ENCODE assay signal across 17 mouse cellular contexts in the genomic region with DNA sequence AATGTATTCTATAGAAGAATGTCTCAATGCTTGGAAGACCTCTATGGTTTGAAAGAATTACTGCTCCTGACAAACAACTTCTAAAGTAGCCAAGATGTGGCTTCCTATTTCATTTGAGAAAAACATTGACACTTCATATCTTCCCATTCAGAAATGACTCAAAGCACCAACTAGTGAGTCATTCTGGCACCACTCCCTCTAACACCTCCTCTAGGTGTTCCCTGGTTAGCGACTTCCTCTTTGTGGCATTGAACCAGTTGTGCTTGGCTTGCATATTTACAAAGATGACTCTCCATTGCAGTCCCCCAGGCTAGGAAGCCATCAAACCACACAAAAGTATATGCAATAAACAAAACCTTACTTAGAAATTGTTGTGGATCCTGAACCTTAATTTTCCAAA. TPM values are rescaled to one million over a fixed set of nuclear protein-coding genes. Genes with fewer than 3 reads are reported as not detected.
DNase-seq lines count a peak whose midpoint lies in the region; ATAC-seq and TF ChIP-seq lines count a peak whose summit lies in the region.
"Had no signal": no experiment of that assay in that cellular context is flagged by ENCODE, and none has a peak within 500 bp of the region (broad histone marks: within the 10 kb centered on the region; RNA-seq: fewer than 3 reads in every experiment).

No protein-coding gene starts in this region.

- no peaks in the 10 kb centered on the region for H3K9me3 ChIP-seq in lung, postnatal 0 days (ENCODE audit: low read length)
- H3K9me3 ChIP-seq: embryonic facial prominence, embryonic 15.5 days; midbrain, embryonic 10.5 days had no signal

- ATAC-seq in lung, postnatal 0 days: no peak
- ATAC-seq in common myeloid progenitor, adult 5-6 weeks (replicated peaks; ENCODE audit: low read depth, poor library complexity, severe bottlenecking): peak; percentile 94
- ATAC-seq: forebrain, postnatal 0 days had no signal

- H3K4me3 ChIP-seq in lung, postnatal 0 days (ENCODE audit: low read depth, low read length): no peak overlapping the region
- H3K4me3 ChIP-seq: embryonic facial prominence, embryonic 15.5 days; midbrain, embryonic 10.5 days had no signal

- 68% methylated on average over 1 of the region's 1 CpGs for WGBS in lung, postnatal 0 days

- H3K4me1 ChIP-seq in lung, postnatal 0 days (ENCODE audit: insufficient read depth, low read depth, low read length): no peaks in the 10 kb centered on the region
- H3K4me1 ChIP-seq: embryonic facial prominence, embryonic 15.5 days; midbrain, embryonic 10.5 days had no signal

- DNase-seq in lung, postnatal 25 days (ENCODE audit: low spot score): peak; percentile 30
- no peak for DNase-seq in lung, postnatal 0 days (ENCODE audit: low spot score)
- peak; percentile 86 for DNase-seq in CD4-positive helper T cell, adult 2 months (ENCODE audit: low read depth, low spot score)
- DNase-seq in skeletal muscle tissue, adult 2 months (ENCODE audit: low read depth, low spot score): peak; percentile 1
- DNase-seq in kidney, postnatal 25 days: no peak
- no peak for DNase-seq in urinary bladder, postnatal 25 days (ENCODE audit: low spot score)
- DNase-seq in right cerebral cortex, postnatal 36 days (ENCODE audit: low spot score in 2 of 2): no peak
- DNase-seq: cerebellum, postnatal 36 days; forebrain, postnatal 0 days; kidney, adult 8-10 months had no signal

- H3K27ac ChIP-seq in lung, postnatal 0 days (ENCODE audit: low read length): no peak overlapping the region
- H3K27ac ChIP-seq: embryonic facial prominence, embryonic 15.5 days; midbrain, embryonic 10.5 days had no signal

- no peak overlapping the region for H3K9ac ChIP-seq in lung, postnatal 0 days (replicated peaks; ENCODE audit: low read depth)
- H3K9ac ChIP-seq: embryonic facial prominence, embryonic 15.5 days; forebrain, postnatal 0 days had no signal

- H3K27me3 ChIP-seq in lung, postnatal 0 days (replicated peaks; ENCODE audit: insufficient read depth, low read length): no peaks in the 10 kb centered on the region
- H3K27me3 ChIP-seq: embryonic facial prominence, embryonic 15.5 days had no signal

- no peak for TF ChIP-seq EP300 in lung, postnatal 0 days (IDR thresholded peaks at IDR 0.05)

- no peaks in the 10 kb centered on the region for H3K36me3 ChIP-seq in lung, postnatal 0 days (ENCODE audit: insufficient read depth, low read length)
- H3K36me3 ChIP-seq: embryonic facial prominence, embryonic 15.5 days; midbrain, embryonic 10.5 days had no signal

- H3K4me2 ChIP-seq in lung, postnatal 0 days (replicated peaks; ENCODE audit: low read depth, low read length): no peak overlapping the region
- H3K4me2 ChIP-seq: embryonic facial prominence, embryonic 15.5 days had no signal

- no peak for TF ChIP-seq CTCF in lung, postnatal 0 days (IDR thresholded peaks at IDR 0.05)

RNA-seq across cellular contexts. Expression of a gene that starts 2.1 kb away (rescaled TPM):
- polyA plus RNA-seq in lung, postnatal 0 days (2015; fragmentation: Nextera tagmentation; extraction: Ambion mirVana): not detected in 2 replicates
- not detected in 2 replicates for total RNA-seq in common myeloid progenitor, adult 5-6 weeks (2017)
- polyA plus RNA-seq: forebrain, postnatal 0 days; hindbrain, embryonic 11.5 days; limb, embryonic 11.5 days; midbrain, embryonic 10.5 days; neural tube, embryonic 11.5 days; stomach, embryonic 16.5 days had no signal

RNA-seq across cellular contexts. Expression of a gene that starts 49.8 kb away (rescaled TPM):
- 20.2 and 25.5 TPM in 2 replicates for polyA plus RNA-seq in lung, postnatal 0 days (2015; fragmentation: Nextera tagmentation; extraction: Ambion mirVana)
- 34.7 and 41.4 TPM in 2 replicates for total RNA-seq in common myeloid progenitor, adult 5-6 weeks (2017)

Comparison
In these comparisons a context has a peak if more than half of its experiments do, and no peak if none do; other contexts are left out.
1. DNase-seq: peak in lung, postnatal 25 days (single experiment), CD4-positive helper T cell, adult 2 months (single experiment) and skeletal muscle tissue, adult 2 months (single experiment); none in lung, postnatal 0 days (single experiment), kidney, postnatal 25 days (0 of 2), urinary bladder, postnatal 25 days (single experiment) and right cerebral cortex, postnatal 36 days (0 of 2).